Mouse (Mus musculus): Measurements from ENCODE around the gene Lrrc28. TPM values are rescaled to one million over a fixed set of nuclear protein-coding genes. Genes with fewer than 3 reads are reported as not detected.

Gene Lrrc28
- polyA plus RNA-seq, 2 experiments: 5.0 to 11.3 TPM

GRCm38 (mm10) chr7:67647277-67647676 lies 2.2 kb upstream of the Lrrc28 start, which contains the start of gene Ttc23:
TSS of gene Ttc23 (plus strand) at chr7:67647410.
- no peaks in the 10 kb centered on the region for H3K9me3 ChIP-seq (ENCODE audit: control insufficient read depth, low read length)
- ATAC-seq (ENCODE audit: insufficient read depth) (no peak), DNase-seq (ENCODE audit: low read depth in 3 of 3, low spot score in 3 of 3) (no peak)
- peak within 1 kb of the TSS; percentile 73 for H3K4me2 ChIP-seq (ENCODE audit: low read depth)
- TF ChIP-seq CTCF (IDR thresholded peaks at IDR 0.05; ENCODE audit: low read depth) (no peak), EP300 (IDR thresholded peaks at IDR 0.05; ENCODE audit: low read depth) (no peak)
- no peaks in the 10 kb centered on the region for H3K27me3 ChIP-seq (ENCODE audit: control insufficient read depth, insufficient read depth, low read length)
- WGBS (ENCODE audit: insufficient replicate concordance): 33% methylated on average over 5 of the region's 5 CpGs
- no peaks in the 10 kb centered on the region for H3K36me3 ChIP-seq (replicated peaks; ENCODE audit: control insufficient read depth, insufficient read depth, low read depth)
- H3K4me3 ChIP-seq (ENCODE audit: insufficient read depth in 1 of 2, low read depth in 2 of 2, low read length in 2 of 2): peak within 1 kb of the TSS; percentile 74 to 99
- H3K4me1 ChIP-seq (replicated peaks; ENCODE audit: control insufficient read depth in 2 of 2, insufficient read depth in 2 of 2, low read length in 1 of 2): peaks cover 9 to 10% of the 10 kb centered on the region in 2 experiments
- no peak within 1 kb of the TSS for H3K27ac ChIP-seq
- H3K9ac ChIP-seq (replicated peaks): peak within 1 kb of the TSS; percentile 78

GRCm38 (mm10) chr7:67646131-67646530 lies 1.1 kb upstream of the Lrrc28 start:
- H3K4me3 ChIP-seq (ENCODE audit: insufficient read depth in 1 of 2, low read depth in 2 of 2, low read length in 2 of 2): peak overlapping the region; percentile 74 to 99
- peaks cover 9 to 10% of the 10 kb centered on the region in 2 experiments for H3K4me1 ChIP-seq (replicated peaks; ENCODE audit: control insufficient read depth in 2 of 2, insufficient read depth in 2 of 2, low read length in 1 of 2)
- peak overlapping the region; percentile 73 for H3K4me2 ChIP-seq (ENCODE audit: low read depth)
- WGBS (ENCODE audit: insufficient replicate concordance): 15% methylated on average over 6 of the region's 6 CpGs
- no peaks in the 10 kb centered on the region for H3K27me3 ChIP-seq (ENCODE audit: control insufficient read depth, insufficient read depth, low read length)
- no peak for DNase-seq (ENCODE audit: low read depth in 3 of 3, low spot score in 3 of 3)
- H3K36me3 ChIP-seq (replicated peaks; ENCODE audit: control insufficient read depth, insufficient read depth, low read depth): no peaks in the 10 kb centered on the region
- ATAC-seq (ENCODE audit: insufficient read depth): no peak
- peak overlapping the region; percentile 78 for H3K9ac ChIP-seq (replicated peaks)
- TF ChIP-seq CTCF (IDR thresholded peaks at IDR 0.05; ENCODE audit: low read depth) (no peak), EP300 (IDR thresholded peaks at IDR 0.05; ENCODE audit: low read depth) (no peak)
- no peaks in the 10 kb centered on the region for H3K9me3 ChIP-seq (ENCODE audit: control insufficient read depth, low read length)
- peak overlapping the region; percentile 73; the same call in 1 of the 2 replicates for H3K27ac ChIP-seq

- ATAC-seq (ENCODE audit: insufficient read depth): peak; percentile 25
- TF ChIP-seq EP300 (IDR thresholded peaks at IDR 0.05; ENCODE audit: low read depth) (no peak), CTCF (IDR thresholded peaks at IDR 0.05; ENCODE audit: low read depth) (no peak)
Measured at GRCm38 (mm10) chr7:67645681-67646014, 580 bp upstream of the Lrrc28 start.

GRCm38 (mm10) chr7:67644291-67644690 lies 777 bp downstream of the Lrrc28 start:
- H3K9ac ChIP-seq (replicated peaks): peak overlapping the region; percentile 79
- TF ChIP-seq CTCF (IDR thresholded peaks at IDR 0.05; ENCODE audit: low read depth): no peak
- TF ChIP-seq EP300 (IDR thresholded peaks at IDR 0.05; ENCODE audit: low read depth): no peak
- H3K4me2 ChIP-seq (ENCODE audit: low read depth): peak overlapping the region; percentile 73
- 41% methylated on average over 8 of the region's 8 CpGs for WGBS (ENCODE audit: insufficient replicate concordance)
- peak overlapping the region; percentile 74 to 91 for H3K4me3 ChIP-seq (ENCODE audit: insufficient read depth in 1 of 2, low read depth in 2 of 2, low read length in 2 of 2)
- peaks cover 9 to 10% of the 10 kb centered on the region in 2 experiments for H3K4me1 ChIP-seq (replicated peaks; ENCODE audit: control insufficient read depth in 2 of 2, insufficient read depth in 2 of 2, low read length in 1 of 2)
- no peak for DNase-seq (ENCODE audit: low read depth in 3 of 3, low spot score in 3 of 3)
- H3K36me3 ChIP-seq (replicated peaks; ENCODE audit: control insufficient read depth, insufficient read depth, low read depth): no peaks in the 10 kb centered on the region
- no peaks in the 10 kb centered on the region for H3K9me3 ChIP-seq (ENCODE audit: control insufficient read depth, low read length)
- no peak overlapping the region for H3K27ac ChIP-seq
- H3K27me3 ChIP-seq (ENCODE audit: control insufficient read depth, insufficient read depth, low read length): no peaks in the 10 kb centered on the region
- no peak for ATAC-seq (ENCODE audit: insufficient read depth)

More at GRCm38 (mm10) chr7:67645681-67646014, 580 bp upstream of the Lrrc28 start:
- no peaks in the 10 kb centered on the region for H3K9me3 ChIP-seq (ENCODE audit: control insufficient read depth, low read length)
- no peaks in the 10 kb centered on the region for H3K36me3 ChIP-seq (replicated peaks; ENCODE audit: control insufficient read depth, insufficient read depth, low read depth)
- WGBS (ENCODE audit: insufficient replicate concordance): under 1% methylated on average over 15 of the region's 15 CpGs
- peak overlapping the region; percentile 74 to 99 for H3K4me3 ChIP-seq (ENCODE audit: insufficient read depth in 1 of 2, low read depth in 2 of 2, low read length in 2 of 2)
- no peak for DNase-seq (ENCODE audit: low read depth in 3 of 3, low spot score in 3 of 3)
- H3K9ac ChIP-seq (replicated peaks): peak overlapping the region; percentile 78
- H3K4me2 ChIP-seq (ENCODE audit: low read depth): peak overlapping the region; percentile 73
- H3K4me1 ChIP-seq (replicated peaks; ENCODE audit: control insufficient read depth in 2 of 2, insufficient read depth in 2 of 2, low read length in 1 of 2): peaks cover 9 to 10% of the 10 kb centered on the region in 2 experiments
- peak overlapping the region; percentile 73 for H3K27ac ChIP-seq
- no peaks in the 10 kb centered on the region for H3K27me3 ChIP-seq (ENCODE audit: control insufficient read depth, insufficient read depth, low read length)

GRCm38 (mm10) chr7:67642955-67643354 lies 2.1 kb downstream of the Lrrc28 start:
- Histone ChIP-seq H3K4me1 (replicated peaks; ENCODE audit: control insufficient read depth in 2 of 2, insufficient read depth in 2 of 2, low read length in 1 of 2) (peaks cover 8 to 10% of the 10 kb centered on the region in 2 experiments), H3K36me3 (replicated peaks; ENCODE audit: control insufficient read depth, insufficient read depth, low read depth) (no peaks in the 10 kb centered on the region), H3K9me3 (ENCODE audit: control insufficient read depth, low read length) (no peaks in the 10 kb centered on the region), H3K27me3 (ENCODE audit: control insufficient read depth, insufficient read depth, low read length) (no peaks in the 10 kb centered on the region), H3K9ac (replicated peaks) (no peak overlapping the region), H3K4me3 (ENCODE audit: insufficient read depth in 1 of 2, low read depth in 2 of 2, low read length in 2 of 2) (no peak overlapping the region), H3K27ac (no peak overlapping the region), H3K4me2 (ENCODE audit: low read depth) (no peak overlapping the region)
- DNase-seq (ENCODE audit: low read depth in 3 of 3, low spot score in 3 of 3) (no peak), ATAC-seq (ENCODE audit: insufficient read depth) (no peak)
- 76% methylated on average over 9 of the region's 9 CpGs for WGBS (ENCODE audit: insufficient replicate concordance)
- TF ChIP-seq EP300 (IDR thresholded peaks at IDR 0.05; ENCODE audit: low read depth): no peak
- no peak for TF ChIP-seq CTCF (IDR thresholded peaks at IDR 0.05; ENCODE audit: low read depth)

Measured in liver, embryonic 14.5 days (tissue).